In genomic region chr15:14101757-14102156, GRCm38 (mm10) we compare ENCODE assay signal across 17 mouse cellular contexts.
"Had no signal": no experiment of that assay in that cellular context is flagged by ENCODE, and none has a peak within 500 bp of the region (broad histone marks: within the 10 kb centered on the region; RNA-seq: fewer than 3 reads in every experiment).

No protein-coding gene starts in this region.

- H3K36me3 ChIP-seq: limb, embryonic 15.5 days; liver, embryonic 12.5 days; stomach, embryonic 15.5 days had no signal

- H3K27me3 ChIP-seq: limb, embryonic 15.5 days; liver, embryonic 12.5 days; stomach, embryonic 15.5 days had no signal

- H3K27ac ChIP-seq: layer of hippocampus, adult 2 months; limb, embryonic 15.5 days; liver, embryonic 12.5 days; stomach, embryonic 15.5 days had no signal

- H3K4me1 ChIP-seq: limb, embryonic 15.5 days; liver, embryonic 12.5 days; stomach, embryonic 15.5 days had no signal

- DNase-seq: kidney, adult 18-20 months; kidney, postnatal 10 days; kidney, postnatal 4 days; left cerebral cortex, postnatal 4 days; lung, embryonic 14.5 days; lung, postnatal 10 days; lung, postnatal 4 days; retina, postnatal 1 day; right cerebral cortex, postnatal 4 days; thymus, adult 2 months; thymus, postnatal 25 days had no signal

- H3K9me3 ChIP-seq: limb, embryonic 15.5 days; liver, embryonic 12.5 days; stomach, embryonic 15.5 days had no signal

- H3K4me2 ChIP-seq: limb, embryonic 15.5 days; liver, embryonic 12.5 days; lung, embryonic 14.5 days; midbrain, embryonic 11.5 days; stomach, embryonic 15.5 days had no signal

- H3K4me3 ChIP-seq: layer of hippocampus, adult 2 months; limb, embryonic 15.5 days; liver, embryonic 12.5 days; stomach, embryonic 15.5 days had no signal

- ATAC-seq: liver, embryonic 12.5 days; midbrain, embryonic 16.5 days had no signal

- H3K9ac ChIP-seq: limb, embryonic 15.5 days; liver, embryonic 12.5 days; lung, embryonic 14.5 days; stomach, embryonic 15.5 days had no signal
